Mouse (Mus musculus) megakaryocyte, adult 5-6 weeks (primary cell): ENCODE measurements around the gene Slc35a5. TPM values are rescaled to one million over a fixed set of nuclear protein-coding genes. Genes with fewer than 3 reads are reported as not detected.
A peak's percentile ranks its signal among the peaks of the same experiment; 100 is the strongest.

Experiments
- ATAC-seq: 2 replicates; pipeline ENCODE4 v1.8.0; 2016; ENCODE audit warnings: mild to moderate bottlenecking, inconsistent platforms; ENCODE audit not compliant: poor library complexity, severe bottlenecking
- total RNA-seq, 2 experiments: library from RNA; stranded (forward) in 1 of 2; stranded (reverse) in 1 of 2; fragments of 153-499, 151-499 nt in 1 of 2; fragments of 221-1000, 200-1000 nt in 1 of 2; gene quantifications; 2 replicates each; pipeline versions ENCODE4 v1.2.3 to v1.2.4; 2015 to 2017

Gene Slc35a5
- total RNA-seq, 2 experiments from 2014 or later: 30.9 to 45.9 TPM

DNA sequence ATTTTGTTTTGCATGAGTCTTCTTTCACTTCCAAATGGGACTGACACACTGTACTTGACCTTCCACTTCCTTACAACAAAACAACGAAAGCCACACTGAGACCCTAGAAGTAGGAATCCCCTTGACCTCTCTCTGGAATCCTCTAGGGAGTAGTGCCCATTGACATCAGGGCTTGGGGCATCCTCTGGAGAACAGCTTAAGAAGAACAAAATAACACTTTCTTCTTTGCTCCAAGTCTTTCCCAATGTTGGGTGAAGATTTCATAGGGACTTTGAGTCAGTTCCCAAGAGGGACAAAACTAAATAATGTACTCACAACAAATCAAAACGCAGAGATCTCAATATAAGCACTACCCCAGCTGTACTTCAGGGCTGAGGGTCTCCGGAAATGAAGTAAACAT, 39.7 kb downstream of the Slc35a5 start:
- ATAC-seq: no peak

DNA sequence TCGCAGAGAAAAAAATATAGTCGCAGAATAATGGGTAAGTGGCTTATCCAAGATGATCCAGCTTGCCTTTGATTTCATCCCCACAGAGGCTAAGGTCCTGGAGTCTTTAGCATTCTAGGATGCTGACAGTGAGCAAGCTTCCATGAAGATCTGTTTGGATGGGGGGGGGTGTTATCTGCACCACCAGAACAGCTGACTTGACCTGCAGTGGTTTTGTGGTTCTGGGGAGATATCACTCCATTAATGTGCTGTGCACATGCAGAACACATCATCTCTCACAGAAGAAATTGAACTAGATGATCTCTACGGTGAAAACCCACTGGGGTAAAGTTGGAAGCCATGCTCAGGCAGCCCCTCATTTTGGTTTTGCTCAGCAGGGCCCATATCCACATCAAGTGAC, 41.3 kb downstream of the Slc35a5 start:
- ATAC-seq: no peak

DNA sequence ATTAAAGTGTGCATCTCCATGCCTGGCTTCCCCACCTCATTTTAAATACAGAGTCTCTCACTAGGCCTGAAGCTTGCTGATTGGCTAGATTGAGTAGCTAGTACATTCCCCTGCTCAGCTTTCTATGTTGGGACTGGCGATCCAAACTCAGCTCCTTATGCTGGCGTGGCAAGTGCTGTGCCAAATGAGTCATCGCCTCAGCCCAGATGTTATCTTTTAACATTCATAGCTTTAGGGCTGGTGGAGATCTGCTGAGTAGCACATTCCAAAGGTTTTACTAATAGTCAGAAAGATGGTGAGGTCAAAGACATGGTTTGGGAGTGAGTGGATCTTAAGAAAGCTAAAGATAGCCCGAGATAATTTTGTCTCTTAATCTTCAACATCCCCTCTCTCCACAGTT, 48.0 kb downstream of the Slc35a5 start:
- ATAC-seq: no peak

DNA sequence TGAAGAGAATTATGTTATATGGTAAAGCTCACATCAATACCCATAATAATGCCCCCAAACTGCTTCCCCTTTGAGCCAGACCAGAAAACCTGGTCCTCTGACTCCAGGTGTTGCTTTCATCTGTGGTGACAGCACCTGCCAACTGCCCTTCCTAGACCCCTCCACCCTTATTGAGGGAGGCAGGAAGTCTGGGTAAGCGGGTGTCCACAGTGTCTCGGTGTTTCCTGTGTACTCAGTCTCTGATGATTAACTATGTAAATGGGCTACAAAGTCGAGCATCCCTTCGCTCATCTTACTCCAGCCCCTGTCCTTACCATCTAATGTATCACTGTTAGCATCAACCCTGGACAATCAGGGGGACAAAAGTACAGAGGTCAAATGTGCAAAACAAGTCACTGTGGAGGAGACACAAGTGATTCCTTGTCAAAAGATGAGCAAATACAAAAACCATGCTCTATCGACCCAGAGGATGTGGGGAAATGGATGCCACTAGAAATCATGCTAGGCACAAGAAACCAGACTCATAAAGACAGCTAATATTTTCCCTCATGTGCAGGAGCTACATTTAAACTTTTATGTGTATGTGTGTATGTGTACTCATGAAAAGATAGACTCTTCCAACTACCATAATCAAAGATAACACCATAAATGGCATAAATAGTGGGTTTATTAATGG, 50.2 kb downstream of the Slc35a5 start:
- no peak for ATAC-seq

DNA sequence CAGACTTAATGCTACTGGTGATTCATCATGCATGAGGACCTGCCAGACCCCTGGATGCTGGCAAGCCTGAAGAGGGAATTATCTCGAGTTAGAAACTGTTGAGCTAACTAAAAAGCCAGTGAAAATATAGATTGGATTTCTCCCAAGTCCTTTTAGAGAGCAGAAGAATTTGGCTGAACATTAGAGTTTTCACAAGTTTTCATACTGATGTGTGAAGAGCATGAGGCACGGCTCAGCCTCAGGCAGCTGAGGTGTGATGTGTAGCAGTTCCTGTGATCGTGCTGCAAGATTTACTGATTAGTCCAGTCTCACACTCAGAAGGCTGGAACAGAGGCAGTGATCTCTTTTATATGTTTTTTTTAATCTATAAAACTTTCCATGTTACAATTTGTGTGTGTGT, 53.5 kb downstream of the Slc35a5 start:
- ATAC-seq: no peak

DNA sequence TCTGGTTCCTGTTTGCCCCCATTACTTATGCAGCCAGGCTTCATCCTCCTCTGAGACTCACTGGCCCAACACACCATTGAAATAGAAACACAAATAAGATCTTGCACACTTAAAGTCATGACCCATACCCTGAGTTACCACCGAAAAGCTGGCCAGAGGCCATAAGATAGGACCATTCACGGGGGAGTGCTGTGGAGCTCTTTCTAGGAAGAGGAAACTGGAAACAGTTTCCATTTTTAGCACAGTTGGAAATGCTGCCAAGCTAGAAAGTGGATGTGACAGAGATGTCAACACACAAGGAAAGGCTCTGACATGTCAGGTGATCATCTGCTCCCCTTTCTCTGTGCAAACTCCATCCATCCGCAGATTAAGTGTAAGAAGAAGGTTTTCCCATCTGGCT, 57.6 kb downstream of the Slc35a5 start:
- ATAC-seq: no peak

DNA sequence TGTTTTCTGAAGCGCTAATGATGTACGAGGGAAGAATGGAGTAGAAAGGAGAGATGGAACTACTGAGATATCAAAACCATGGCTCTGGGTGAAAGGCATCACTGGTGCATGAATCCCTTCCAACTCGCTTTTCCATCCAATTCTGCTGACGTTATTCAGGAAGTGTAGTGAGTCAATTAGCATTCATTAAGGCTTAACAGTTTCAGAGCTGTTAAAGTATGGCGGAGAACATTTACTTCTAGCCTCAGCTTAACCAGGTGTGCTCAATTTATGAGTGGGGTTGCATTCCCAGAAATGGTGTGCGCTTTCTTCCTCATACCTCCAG, 59.7 kb downstream of the Slc35a5 start:
- ATAC-seq: no peak

DNA sequence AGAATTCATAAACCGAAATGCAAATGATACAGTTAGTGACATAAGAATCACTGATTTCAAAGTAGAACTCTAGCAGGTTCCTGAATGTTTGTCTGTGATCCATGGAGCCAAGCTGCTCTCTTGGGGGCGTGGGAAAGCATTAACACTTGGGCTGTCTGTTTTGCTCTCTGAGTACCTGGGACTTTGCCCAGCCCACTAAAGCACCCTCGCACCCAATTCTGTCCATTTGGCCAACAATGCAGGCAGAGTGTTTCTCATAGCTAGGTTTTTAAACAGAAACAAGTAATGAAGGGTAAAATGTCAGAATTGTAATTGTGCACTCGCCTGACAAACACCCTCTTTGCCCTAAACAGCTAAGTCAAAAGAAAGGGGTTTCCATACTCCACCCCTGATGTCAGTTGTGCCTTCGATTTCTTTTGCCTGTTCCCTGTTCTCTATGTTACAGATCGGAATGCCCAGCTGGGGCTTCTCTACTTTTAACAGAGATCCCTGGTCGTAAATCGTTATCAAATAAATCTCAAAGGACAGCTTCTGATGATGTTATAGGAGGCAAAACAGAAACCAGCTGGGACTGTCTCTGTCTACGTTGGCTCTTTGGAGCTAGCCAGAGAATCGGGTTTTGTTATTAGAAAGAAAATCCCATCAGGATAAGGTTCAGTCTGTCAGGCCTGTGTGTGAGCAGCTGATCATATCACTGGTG, 60.2 kb downstream of the Slc35a5 start:
- no peak for ATAC-seq

DNA sequence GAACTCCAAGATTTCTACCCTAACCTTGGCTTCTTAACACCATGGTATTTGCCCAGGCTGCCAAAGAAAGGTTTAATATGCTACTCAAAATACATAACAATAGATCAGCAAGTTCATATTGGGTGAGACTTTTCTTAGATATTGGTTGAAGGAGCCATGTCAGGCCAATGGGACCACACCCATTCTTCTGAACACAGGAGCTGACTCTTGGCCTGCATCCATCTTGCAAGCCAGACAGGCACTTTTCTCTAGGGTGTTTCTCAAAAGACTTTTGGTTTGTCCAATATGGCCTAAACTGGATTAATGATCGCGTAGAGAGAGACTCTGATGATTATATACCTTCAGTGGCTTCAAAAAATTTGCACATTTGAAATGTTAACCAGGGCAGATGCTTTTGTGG, 61.0 kb downstream of the Slc35a5 start:
- ATAC-seq: no peak

DNA sequence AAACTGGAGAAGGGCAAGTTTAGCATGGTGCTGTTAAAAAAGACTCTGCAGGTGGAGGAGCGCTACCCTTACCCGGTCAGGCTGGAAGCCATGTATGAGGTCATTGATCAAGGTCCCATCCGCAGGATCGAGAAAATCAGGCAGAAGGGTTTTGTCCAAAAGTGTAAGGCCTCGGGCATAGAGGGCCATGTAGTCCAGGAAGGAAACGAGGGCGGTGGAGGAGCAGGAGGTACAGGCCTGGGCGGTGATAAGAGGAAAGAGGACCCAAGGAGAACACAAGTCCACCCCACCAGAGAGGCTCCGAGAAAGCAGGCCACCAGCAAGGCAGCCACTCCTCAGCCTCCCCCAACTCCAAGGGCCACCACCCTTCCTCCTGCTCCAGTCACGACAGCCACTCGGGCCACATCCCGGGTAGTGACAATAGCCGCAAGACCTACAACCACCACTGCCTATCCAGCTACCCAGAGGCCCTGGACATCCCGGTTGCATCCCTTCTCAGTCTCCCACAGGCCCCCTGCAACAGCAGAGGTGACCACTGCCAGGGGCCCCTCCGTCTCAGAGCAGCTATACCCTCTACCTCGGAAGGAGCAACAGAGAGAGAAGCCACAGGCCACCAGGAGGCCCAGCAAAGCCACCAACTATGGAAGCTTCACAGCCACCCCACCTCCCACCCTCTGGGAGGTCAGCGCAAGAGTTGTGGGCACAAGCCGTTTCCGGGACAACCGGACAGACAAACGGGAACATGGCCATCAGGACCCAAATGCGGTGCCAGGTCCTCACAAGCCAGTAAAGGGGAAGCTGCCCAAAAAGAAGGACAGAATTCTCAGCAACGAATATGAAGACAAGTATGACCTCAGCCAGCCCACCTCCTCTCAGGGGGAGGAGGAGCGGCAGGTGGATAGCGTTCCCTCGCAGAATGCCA, 62.7 kb downstream of the Slc35a5 start:
- ATAC-seq: peak; percentile 81

DNA sequence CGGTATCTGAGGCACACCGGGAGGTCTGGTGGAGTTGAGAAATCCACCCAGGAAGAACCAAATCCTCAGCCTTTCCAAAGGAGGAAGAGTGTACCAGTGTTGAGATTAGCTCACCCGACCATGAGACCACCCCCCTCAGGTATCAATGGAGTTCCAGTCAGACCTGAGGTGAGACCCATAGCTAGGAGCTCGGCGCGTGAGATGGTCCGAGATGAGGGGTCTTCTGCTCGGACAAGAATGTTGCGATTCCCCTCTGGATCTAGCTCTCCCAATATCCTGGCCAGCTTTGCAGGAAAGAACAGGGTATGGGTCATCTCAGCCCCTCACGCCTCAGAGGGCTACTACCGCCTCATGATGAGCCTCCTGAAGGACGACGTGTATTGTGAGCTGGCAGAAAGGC, 63.5 kb downstream of the Slc35a5 start:
- no peak for ATAC-seq

DNA sequence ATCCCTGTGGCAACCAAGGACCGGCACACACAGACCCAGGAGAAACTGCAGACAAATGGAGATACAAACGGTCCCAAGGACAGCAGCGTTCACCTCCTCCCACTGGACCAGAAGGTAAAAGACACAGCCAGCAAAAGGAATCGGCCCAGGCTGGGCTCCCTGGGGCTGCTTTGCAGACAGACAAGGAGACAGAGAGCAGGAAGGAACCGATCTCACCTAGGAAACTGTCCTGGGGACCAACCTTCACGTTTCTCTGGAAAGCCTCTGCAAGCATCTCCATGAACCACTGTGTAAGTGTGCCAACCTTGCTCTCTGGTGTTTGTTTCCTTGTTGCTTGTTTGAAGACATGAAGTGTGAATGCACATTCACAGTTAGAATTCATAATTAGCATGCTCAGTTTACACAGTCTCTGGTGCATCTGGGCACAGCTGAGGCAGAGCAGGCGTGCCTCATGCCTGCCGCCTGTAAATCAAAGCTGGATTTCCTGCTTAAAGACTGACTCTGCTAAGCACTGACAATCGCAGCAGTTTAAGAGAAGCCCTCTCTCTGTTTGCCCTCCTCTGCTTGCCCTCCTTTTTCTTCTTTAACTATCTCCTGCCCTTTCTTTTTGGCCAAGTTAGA, 64.3 kb downstream of the Slc35a5 start:
- no peak for ATAC-seq

DNA sequence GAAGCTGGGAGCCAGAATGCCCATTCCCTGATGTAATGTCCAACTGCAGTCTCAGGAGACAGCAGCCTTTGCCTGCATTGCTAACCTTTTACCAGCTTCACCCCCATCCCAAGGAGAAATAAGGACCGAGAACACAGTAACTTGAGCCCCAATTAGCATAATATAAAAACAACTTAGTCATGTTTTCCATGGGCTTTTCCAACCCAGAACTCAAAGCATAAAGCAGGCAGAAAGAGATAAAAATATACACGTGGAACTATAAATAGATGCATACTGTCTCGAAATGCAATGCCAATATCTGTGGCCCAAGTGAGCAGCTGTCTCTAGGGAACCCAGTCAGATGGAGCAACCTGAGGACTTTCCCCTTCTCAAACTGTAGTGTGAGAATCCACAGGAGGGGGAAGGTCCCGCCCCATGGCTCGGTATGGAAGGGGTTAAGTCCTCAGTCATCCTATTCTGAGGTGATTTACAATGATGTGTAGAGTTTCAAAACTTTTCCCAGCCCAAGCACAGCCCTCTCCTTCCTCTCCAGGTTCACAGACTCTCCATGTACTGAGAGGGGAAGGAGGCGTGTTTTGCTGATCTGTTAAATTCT, 65.3 kb downstream of the Slc35a5 start, which contains the start of gene Ccdc80:
TSS of gene Ccdc80 (plus strand) at position 266 of the 595 bp plus-strand sequence.
- no peak for ATAC-seq

DNA sequence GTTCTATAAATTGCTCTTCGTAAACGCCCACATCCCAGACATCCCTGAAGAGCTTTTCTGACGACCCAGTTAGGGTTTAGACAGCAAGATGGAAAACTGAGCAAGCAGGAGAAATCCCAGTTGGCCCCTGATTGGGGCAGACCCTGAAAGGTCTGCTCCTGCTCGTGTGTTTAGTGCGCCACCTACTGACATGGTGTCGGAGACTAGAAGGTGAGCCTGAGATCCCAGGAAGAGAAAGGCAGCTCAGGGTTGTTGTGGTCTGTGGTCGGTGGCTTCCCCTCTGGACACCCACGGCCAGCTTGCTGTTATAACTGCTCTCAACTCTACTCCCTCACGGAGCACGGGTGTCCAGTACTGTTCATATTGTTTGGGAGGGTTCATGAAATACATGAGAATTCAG, 68.5 kb downstream of the Slc35a5 start:
- peak; percentile 98 for ATAC-seq

Other genes starting within 250 kb of the Slc35a5 start
- 47.9 and 51.3 TPM in 2 replicates for gene Cd200r3, start 215.0 kb downstream of the Slc35a5 start, total RNA-seq (2015)
- 38.5 and 47.3 TPM in 2 replicates for gene Cd200r3, start 215.0 kb downstream of the Slc35a5 start, total RNA-seq (2017)
- 0.59 and 0.71 TPM in 2 replicates for gene Ccdc80, start 65.3 kb downstream of the Slc35a5 start, total RNA-seq (2015)
- gene Ccdc80, start 65.3 kb downstream of the Slc35a5 start, total RNA-seq (2017): 0.49 and 0.99 TPM in 2 replicates
- 117 and 132 TPM in 2 replicates for gene Atg3, start 79 bp upstream of the Slc35a5 start, total RNA-seq (2015)
- gene Atg3, start 79 bp upstream of the Slc35a5 start, total RNA-seq (2017): 92.7 and 98.2 TPM in 2 replicates
- 44.9 and 54.9 TPM in 2 replicates for gene Btla, start 65.6 kb upstream of the Slc35a5 start, total RNA-seq (2015)
- gene Btla, start 65.6 kb upstream of the Slc35a5 start, total RNA-seq (2017): 51.8 and 55.8 TPM in 2 replicates